Mouse (Mus musculus) neural tube, embryonic 12.5 days (tissue): ENCODE data around the gene Gtdc1. TPM values are rescaled to one million over a fixed set of nuclear protein-coding genes. Genes with fewer than 3 reads are reported as not detected.

ENCODE experiments used
- ATAC-seq: fragments of 200-750 bp; cut with Nextera tagmentation; 2 replicates; pipeline ENCODE4 v1.8.0; 2017; ENCODE audit warnings: low read depth, mild to moderate bottlenecking, moderate TSS enrichment, moderate library complexity; ENCODE audit not compliant: low FRiP score
- H3K27ac ChIP-seq: fragments of 300-500 bp; sonication (generic); 2 replicates; pipeline ENCODE4 v1.5.1; 2016
- H3K27me3 ChIP-seq: fragments of 300-500 bp; sonication (generic); replicated peaks from 2 replicates; pipeline ENCODE4 v1.6.1; 2016; ENCODE audit warnings: mild to moderate bottlenecking
- H3K36me3 ChIP-seq: fragments of 300-500 bp; sonication (generic); 2 replicates; pipeline ENCODE4 v1.6.1; 2016; ENCODE audit warnings: mild to moderate bottlenecking
- H3K4me1 ChIP-seq: fragments of 300-500 bp; sonication (generic); 2 replicates; pipeline ENCODE4 v1.6.1; 2016
- H3K4me2 ChIP-seq: fragments of 300-500 bp; sonication (generic); replicated peaks from 2 replicates; pipeline ENCODE4 v1.6.1; 2016; ENCODE audit warnings: mild to moderate bottlenecking
- H3K4me3 ChIP-seq: fragments of 300-500 bp; sonication (generic); 2 replicates; pipeline ENCODE4 v1.5.1; 2016
- H3K9ac ChIP-seq: fragments of 300-500 bp; sonication (generic); 2 replicates; pipeline ENCODE4 v1.6.1; 2016; ENCODE audit warnings: mild to moderate bottlenecking
- H3K9me3 ChIP-seq: fragments of 300-500 bp; sonication (generic); 2 replicates; pipeline ENCODE4 v1.6.1; 2016; ENCODE audit warnings: mild to moderate bottlenecking
- WGBS: fragments of 180-500 bp; shearing (Covaris S2); methylation state at CpG from one replicate; pipeline ENCODE4 v1.1.7; 2016; 5-methylcytosine and 5-hydroxymethylcytosine counted together
- polyA plus RNA-seq: library from polyadenylated mRNA; unstranded; fragments of >200 nt; fragmentation: Nextera tagmentation; extraction: Ambion mirVana; gene quantifications from 2 replicates; pipeline ENCODE4 v1.2.1, GENCODE M21; 2016

Gene Gtdc1
- polyA plus RNA-seq, 1 experiment from 2014 or later: 13.9 TPM

- H3K4me2 ChIP-seq: no peak overlapping the region
- H3K36me3 ChIP-seq: no peaks in the 10 kb centered on the region
- ATAC-seq: no peak
- H3K27me3 ChIP-seq: no peaks in the 10 kb centered on the region
- 80% methylated on average over 4 of the region's 4 CpGs for WGBS
- H3K9ac ChIP-seq: no peak overlapping the region
- no peak overlapping the region for H3K4me3 ChIP-seq
- H3K4me1 ChIP-seq: no peaks in the 10 kb centered on the region
- no peaks in the 10 kb centered on the region for H3K9me3 ChIP-seq
- no peak overlapping the region for H3K27ac ChIP-seq
These were observed 221.4 kb downstream of the Gtdc1 start for GRCm38 (mm10) chr2:44705883-44706615.

GRCm38 (mm10) chr2:44700276-44700675, 227.2 kb downstream of the Gtdc1 start:
- Histone ChIP-seq H3K27me3 (no peaks in the 10 kb centered on the region), H3K4me2 (no peak overlapping the region), H3K9ac (no peak overlapping the region), H3K36me3 (no peaks in the 10 kb centered on the region), H3K27ac (no peak overlapping the region), H3K9me3 (no peaks in the 10 kb centered on the region), H3K4me1 (no peaks in the 10 kb centered on the region), H3K4me3 (no peak overlapping the region)
- ATAC-seq: no peak
- 76% methylated on average over 4 of the region's 4 CpGs for WGBS

GRCm38 (mm10) chr2:44696441-44696840, 231.0 kb downstream of the Gtdc1 start:
- 0 out of 2 replicates have a peak, but pooled peaks have one; percentile 37 for ATAC-seq

GRCm38 (mm10) chr2:44693898-44694297, 233.6 kb downstream of the Gtdc1 start:
- no peak overlapping the region for H3K4me3 ChIP-seq
- no peaks in the 10 kb centered on the region for H3K4me1 ChIP-seq
- no peak overlapping the region for H3K27ac ChIP-seq
- 33% methylated on average over 1 of the region's 1 CpGs for WGBS
- no peaks in the 10 kb centered on the region for H3K27me3 ChIP-seq
- H3K9me3 ChIP-seq: no peaks in the 10 kb centered on the region
- no peak overlapping the region for H3K9ac ChIP-seq
- no peak overlapping the region for H3K4me2 ChIP-seq
- no peaks in the 10 kb centered on the region for H3K36me3 ChIP-seq
- ATAC-seq: no peak

More at GRCm38 (mm10) chr2:44696441-44696840, 231.0 kb downstream of the Gtdc1 start:
- Histone ChIP-seq H3K36me3 (no peaks in the 10 kb centered on the region), H3K4me1 (no peaks in the 10 kb centered on the region), H3K27ac (no peak overlapping the region), H3K9ac (no peak overlapping the region), H3K4me3 (no peak overlapping the region), H3K27me3 (no peaks in the 10 kb centered on the region), H3K4me2 (no peak overlapping the region), H3K9me3 (no peaks in the 10 kb centered on the region)
- 49% methylated on average over 3 of the region's 3 CpGs for WGBS

- H3K27me3 ChIP-seq: no peaks in the 10 kb centered on the region
These were observed 263.4 kb downstream of the Gtdc1 start for GRCm38 (mm10) chr2:44664049-44664448.

GRCm38 (mm10) chr2:44659870-44660269, 267.6 kb downstream of the Gtdc1 start:
- H3K4me3 ChIP-seq: no peak overlapping the region
- H3K36me3 ChIP-seq: no peaks in the 10 kb centered on the region
- no peaks in the 10 kb centered on the region for H3K4me1 ChIP-seq
- 81% methylated on average over 2 of the region's 2 CpGs for WGBS
- H3K4me2 ChIP-seq: no peak overlapping the region
- no peak overlapping the region for H3K27ac ChIP-seq
- H3K27me3 ChIP-seq: no peaks in the 10 kb centered on the region
- ATAC-seq: no peak
- H3K9me3 ChIP-seq: no peaks in the 10 kb centered on the region
- no peak overlapping the region for H3K9ac ChIP-seq

More at GRCm38 (mm10) chr2:44664049-44664448, 263.4 kb downstream of the Gtdc1 start:
- no peak for ATAC-seq
- H3K27ac ChIP-seq: no peak overlapping the region
- no peaks in the 10 kb centered on the region for H3K36me3 ChIP-seq
- no peak overlapping the region for H3K4me2 ChIP-seq
- H3K4me3 ChIP-seq: no peak overlapping the region
- H3K9ac ChIP-seq: no peak overlapping the region
- WGBS: 94% methylated on average over 7 of the region's 7 CpGs
- H3K4me1 ChIP-seq: no peaks in the 10 kb centered on the region
- no peaks in the 10 kb centered on the region for H3K9me3 ChIP-seq

GRCm38 (mm10) chr2:44659011-44659410, 268.4 kb downstream of the Gtdc1 start:
- Histone ChIP-seq H3K9me3 (no peaks in the 10 kb centered on the region), H3K27ac (no peak overlapping the region), H3K9ac (no peak overlapping the region), H3K27me3 (no peaks in the 10 kb centered on the region), H3K4me3 (no peak overlapping the region), H3K36me3 (no peaks in the 10 kb centered on the region), H3K4me2 (no peak overlapping the region), H3K4me1 (no peaks in the 10 kb centered on the region)
- no peak for ATAC-seq

GRCm38 (mm10) chr2:44648537-44648936, 278.9 kb downstream of the Gtdc1 start:
- H3K4me1 ChIP-seq: no peaks in the 10 kb centered on the region
- H3K4me2 ChIP-seq: no peak overlapping the region
- H3K9me3 ChIP-seq: no peaks in the 10 kb centered on the region
- WGBS: 87% methylated on average over 3 of the region's 3 CpGs
- no peak for ATAC-seq
- no peak overlapping the region for H3K27ac ChIP-seq
- H3K27me3 ChIP-seq: no peaks in the 10 kb centered on the region
- H3K36me3 ChIP-seq: no peaks in the 10 kb centered on the region
- no peak overlapping the region for H3K4me3 ChIP-seq
- H3K9ac ChIP-seq: no peak overlapping the region

GRCm38 (mm10) chr2:44646398-44646797, 281.1 kb downstream of the Gtdc1 start:
- ATAC-seq: no peak
- Histone ChIP-seq H3K27ac (no peak overlapping the region), H3K27me3 (no peaks in the 10 kb centered on the region), H3K9ac (no peak overlapping the region), H3K36me3 (no peaks in the 10 kb centered on the region), H3K4me1 (no peaks in the 10 kb centered on the region), H3K4me3 (no peak overlapping the region), H3K9me3 (no peaks in the 10 kb centered on the region), H3K4me2 (no peak overlapping the region)
- WGBS: 89% methylated on average over 6 of the region's 6 CpGs

GRCm38 (mm10) chr2:44639370-44639769, 288.1 kb downstream of the Gtdc1 start:
- H3K36me3 ChIP-seq: no peaks in the 10 kb centered on the region
- no peak overlapping the region for H3K9ac ChIP-seq
- H3K27me3 ChIP-seq: no peaks in the 10 kb centered on the region
- no peak overlapping the region for H3K4me3 ChIP-seq
- ATAC-seq: no peak
- H3K4me1 ChIP-seq: no peaks in the 10 kb centered on the region; the same call in 1 of the 2 replicates
- no peak overlapping the region for H3K27ac ChIP-seq
- H3K4me2 ChIP-seq: no peak overlapping the region
- no peaks in the 10 kb centered on the region for H3K9me3 ChIP-seq
- 52% methylated on average over 2 of the region's 2 CpGs for WGBS

GRCm38 (mm10) chr2:44638157-44638556, 289.3 kb downstream of the Gtdc1 start:
- no peak for ATAC-seq
- Histone ChIP-seq H3K9ac (no peak overlapping the region), H3K27ac (no peak overlapping the region), H3K27me3 (no peaks in the 10 kb centered on the region), H3K36me3 (no peaks in the 10 kb centered on the region), H3K4me3 (no peak overlapping the region), H3K9me3 (no peaks in the 10 kb centered on the region), H3K4me2 (no peak overlapping the region), H3K4me1 (peaks cover 3% of the 10 kb centered on the region; the same call in 1 of the 2 replicates)
- WGBS: 75% methylated on average over 4 of the region's 4 CpGs

- ATAC-seq: no peak
- Histone ChIP-seq H3K36me3 (no peaks in the 10 kb centered on the region), H3K27ac (no peak overlapping the region), H3K9me3 (no peaks in the 10 kb centered on the region), H3K4me2 (no peak overlapping the region), H3K4me3 (no peak overlapping the region), H3K27me3 (no peaks in the 10 kb centered on the region), H3K9ac (no peak overlapping the region), H3K4me1 (peaks cover 3% of the 10 kb centered on the region; the same call in 1 of the 2 replicates)
- WGBS: 67% methylated on average over 8 of the region's 8 CpGs
These were observed 293.5 kb downstream of the Gtdc1 start for GRCm38 (mm10) chr2:44633971-44634370.

GRCm38 (mm10) chr2:44633064-44633463, 294.4 kb downstream of the Gtdc1 start:
- Histone ChIP-seq H3K9me3 (no peaks in the 10 kb centered on the region), H3K36me3 (no peaks in the 10 kb centered on the region), H3K27ac (no peak overlapping the region), H3K27me3 (no peaks in the 10 kb centered on the region), H3K4me3 (no peak overlapping the region), H3K9ac (no peak overlapping the region), H3K4me2 (no peak overlapping the region), H3K4me1 (peaks cover 3% of the 10 kb centered on the region; the same call in 1 of the 2 replicates)
- 67% methylated on average over 5 of the region's 5 CpGs for WGBS
- peak; percentile 65 for ATAC-seq
